30 mouse cellular contexts compared by ENCODE assay signal in the genomic region with DNA sequence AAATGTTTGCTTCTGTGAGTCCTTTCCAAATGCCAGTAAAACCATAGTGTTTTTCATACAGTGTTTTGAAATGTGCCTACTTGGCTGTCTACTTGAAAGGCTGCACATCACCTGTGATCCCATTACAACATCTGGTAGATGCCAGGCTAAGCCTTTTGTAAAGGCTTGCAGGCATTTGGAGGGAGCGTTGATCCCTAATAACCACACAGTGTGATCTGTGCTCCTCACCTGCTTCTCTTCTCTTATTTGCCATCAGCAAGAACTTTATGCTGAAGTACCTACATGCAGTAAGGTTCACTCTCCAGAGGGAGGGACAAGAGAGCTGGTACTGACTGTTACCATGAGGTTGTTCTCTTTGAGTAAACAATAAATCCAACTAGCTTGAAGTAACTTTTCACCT.
"Had no signal": no experiment of that assay in that cellular context is flagged by ENCODE, and none has a peak within 500 bp of the region (broad histone marks: within the 10 kb centered on the region; RNA-seq: fewer than 3 reads in every experiment).

No protein-coding gene starts in this region.

- H3K9ac ChIP-seq: embryonic facial prominence, embryonic 12.5 days; embryonic facial prominence, embryonic 13.5 days; embryonic facial prominence, embryonic 15.5 days; forebrain, embryonic 12.5 days; forebrain, embryonic 13.5 days; forebrain, embryonic 15.5 days; forebrain, postnatal 0 days had no signal

- ATAC-seq: forebrain, embryonic 13.5 days; forebrain, embryonic 14.5 days; forebrain, embryonic 15.5 days; forebrain, embryonic 16.5 days; forebrain, postnatal 0 days had no signal

- DNase-seq: cerebellum, adult 18-20 months; cerebellum, adult 2 months; cerebellum, adult 8-10 months; cerebellum, adult 9-10 months; cerebellum, adult 9-11 months; cerebellum, postnatal 10 days; cerebellum, postnatal 14 days; cerebellum, postnatal 25 days; cerebellum, postnatal 36 days; embryo, embryonic 11 days; forebrain, postnatal 0 days; gastrocnemius, adult 2 months; gastrocnemius, postnatal 10 days; gastrocnemius, postnatal 14 days; gastrocnemius, postnatal 25 days; gastrocnemius, postnatal 36 days; heart, adult 11 months; heart, adult 18-20 months; heart, adult 2 months had no signal

- H3K27me3 ChIP-seq: embryonic facial prominence, embryonic 12.5 days; embryonic facial prominence, embryonic 13.5 days; embryonic facial prominence, embryonic 15.5 days; forebrain, embryonic 12.5 days; forebrain, embryonic 13.5 days; forebrain, embryonic 15.5 days had no signal

- H3K36me3 ChIP-seq: embryonic facial prominence, embryonic 10.5 days; embryonic facial prominence, embryonic 12.5 days; embryonic facial prominence, embryonic 13.5 days; embryonic facial prominence, embryonic 15.5 days; forebrain, embryonic 10.5 days; forebrain, embryonic 12.5 days; forebrain, embryonic 15.5 days had no signal

- H3K4me2 ChIP-seq: embryonic facial prominence, embryonic 12.5 days; embryonic facial prominence, embryonic 13.5 days; embryonic facial prominence, embryonic 15.5 days; forebrain, embryonic 12.5 days; forebrain, embryonic 13.5 days; forebrain, embryonic 15.5 days had no signal

- H3K4me3 ChIP-seq: embryonic facial prominence, embryonic 10.5 days; embryonic facial prominence, embryonic 12.5 days; embryonic facial prominence, embryonic 13.5 days; embryonic facial prominence, embryonic 15.5 days; erythroblast, embryonic 14.5 days; forebrain, embryonic 10.5 days; forebrain, embryonic 12.5 days; forebrain, embryonic 13.5 days; forebrain, embryonic 15.5 days; gastrocnemius, adult 2 months; heart, adult 2 months had no signal

- H3K4me1 ChIP-seq: embryonic facial prominence, embryonic 10.5 days; embryonic facial prominence, embryonic 12.5 days; embryonic facial prominence, embryonic 13.5 days; embryonic facial prominence, embryonic 15.5 days; forebrain, embryonic 10.5 days; forebrain, embryonic 12.5 days; forebrain, embryonic 13.5 days; forebrain, embryonic 15.5 days had no signal

- H3K27ac ChIP-seq: embryonic facial prominence, embryonic 10.5 days; embryonic facial prominence, embryonic 12.5 days; embryonic facial prominence, embryonic 13.5 days; embryonic facial prominence, embryonic 15.5 days; forebrain, embryonic 10.5 days; forebrain, embryonic 12.5 days; forebrain, embryonic 13.5 days; forebrain, embryonic 15.5 days; gastrocnemius, adult 2 months; heart, adult 2 months had no signal

- H3K9me3 ChIP-seq: embryonic facial prominence, embryonic 10.5 days; embryonic facial prominence, embryonic 12.5 days; embryonic facial prominence, embryonic 13.5 days; embryonic facial prominence, embryonic 15.5 days; forebrain, embryonic 10.5 days; forebrain, embryonic 12.5 days; forebrain, embryonic 13.5 days; forebrain, embryonic 15.5 days had no signal
